Mouse (Mus musculus): ENCODE measurements around the gene Plk5. TPM values are rescaled to one million over a fixed set of nuclear protein-coding genes. Genes with fewer than 3 reads are reported as not detected.
"Not testable (repeated sequence)": the region's sequence is repeated elsewhere in the genome, so short reads cannot be mapped to it uniquely, and the experiment has no call there.

Plk5 gene
- total RNA-seq, 2 experiments from 2014 or later: 0.49 to 0.64 TPM

- no peak for DNase-seq
- intact Hi-C loops (cut with DNase I): no loop called here
These were observed 26.2 kb upstream of the Plk5 start for GRCm38 (mm10) chr10:80330084-80330483.

- intact Hi-C loops (cut with DNase I): no loop called here
- no peak for DNase-seq
These were observed 25.4 kb upstream of the Plk5 start for GRCm38 (mm10) chr10:80330888-80331287.

DNA sequence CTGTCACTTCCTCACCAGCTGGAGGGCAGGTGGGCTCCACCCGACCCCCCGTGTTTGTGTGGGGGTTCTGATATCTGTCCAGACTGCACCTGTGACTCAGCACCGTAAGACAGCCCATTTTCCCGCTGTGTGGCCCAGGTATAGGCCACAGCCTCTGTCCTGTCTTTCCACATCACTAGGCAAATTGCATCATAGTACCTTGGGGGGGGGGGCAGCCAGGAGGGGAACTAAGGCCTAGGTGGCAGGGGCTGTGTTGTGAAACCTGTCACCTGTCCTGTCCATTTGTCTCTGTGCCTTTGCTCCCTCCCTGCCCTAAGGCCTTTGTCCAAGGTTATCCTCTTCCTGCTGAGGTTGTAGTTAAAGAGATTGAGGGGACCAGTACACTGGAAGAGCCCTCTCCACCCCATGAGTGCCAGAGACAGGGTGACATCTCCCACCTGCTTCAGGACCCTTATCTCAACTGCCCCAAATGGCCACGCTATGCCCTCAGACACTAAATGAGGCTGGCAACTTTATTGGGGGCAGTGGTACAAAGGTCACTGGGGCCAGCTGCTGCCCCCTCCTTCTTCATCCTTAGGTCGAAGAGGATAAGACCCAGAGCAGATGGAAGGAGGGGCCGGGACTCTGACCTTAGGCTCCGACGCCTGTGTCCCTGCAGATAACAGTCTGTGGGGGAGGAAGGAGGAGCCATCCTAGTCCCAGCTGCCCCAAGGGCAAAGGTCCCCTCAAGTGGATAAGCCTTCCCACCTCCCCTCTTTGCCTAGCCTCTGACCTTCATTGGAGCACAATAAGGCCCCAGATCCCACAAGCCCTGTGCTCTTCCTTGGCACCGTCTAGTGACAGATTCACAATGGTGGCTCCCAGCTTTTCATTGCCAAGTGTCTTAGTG lies 24.4 kb upstream of the Plk5 start:
- intact Hi-C loops (cut with DNase I): no loop called here
- no peak for DNase-seq

- no peak for DNase-seq
- intact Hi-C loops (cut with DNase I): no loop called here
These were observed 23.7 kb upstream of the Plk5 start for GRCm38 (mm10) chr10:80332525-80332989.

DNA sequence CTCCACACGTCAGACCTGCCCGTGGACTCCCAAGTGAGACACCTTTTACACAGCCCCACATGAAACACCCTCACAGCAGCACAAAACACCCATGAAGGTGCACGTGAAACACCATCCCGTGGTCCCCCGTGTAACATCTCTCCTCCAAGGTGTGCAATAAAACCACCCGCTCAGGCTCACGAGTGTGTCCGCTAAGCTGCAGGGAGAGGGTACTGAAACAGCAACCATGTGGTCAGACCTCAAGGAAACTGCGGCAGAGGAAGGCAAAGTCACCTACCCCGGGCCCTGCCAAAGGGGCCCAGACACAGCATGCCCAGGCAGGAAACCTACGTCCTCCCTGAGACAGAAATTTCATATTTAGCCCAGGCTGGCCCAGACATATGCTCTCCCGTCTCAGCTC lies 20.0 kb upstream of the Plk5 start:
- no peak for DNase-seq
- intact Hi-C loops (cut with DNase I): no loop called here

DNA sequence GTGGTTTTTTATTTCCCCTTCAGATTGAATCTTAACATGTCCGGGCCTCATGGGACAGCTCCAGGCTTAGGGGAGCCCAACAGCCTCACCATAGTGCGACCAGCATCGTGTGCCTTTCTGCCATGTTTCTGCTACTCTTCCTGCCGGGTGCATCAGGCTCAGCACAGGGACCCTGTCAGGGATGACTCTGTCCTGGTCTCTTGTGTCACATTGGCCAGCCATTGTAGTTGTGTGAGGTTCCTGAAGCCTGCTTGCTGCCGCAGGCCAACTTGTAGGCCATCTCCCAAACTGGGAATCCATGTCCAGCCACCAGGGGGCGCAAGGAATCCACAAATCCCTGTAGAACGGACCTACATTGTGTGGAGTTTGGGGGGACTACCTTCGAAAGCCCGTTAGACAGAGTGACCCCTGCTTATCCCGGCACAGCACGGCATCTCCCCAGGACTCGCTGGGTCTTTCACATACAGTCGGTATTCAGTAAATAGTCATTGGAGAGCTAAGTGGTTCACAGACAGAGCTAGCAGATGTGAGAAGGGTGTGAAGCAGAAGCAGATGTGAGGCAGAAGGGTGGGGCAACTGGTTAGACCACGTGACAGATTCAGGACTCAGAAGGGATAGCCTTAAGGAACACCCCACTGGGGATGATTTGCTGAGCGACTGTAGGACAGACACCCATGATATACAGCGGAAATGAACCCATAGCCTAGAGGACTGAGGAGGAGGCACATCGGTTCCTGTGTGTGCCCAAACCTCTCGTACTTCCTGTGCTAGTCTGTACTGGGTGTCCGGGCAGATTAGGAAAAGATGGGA lies 16.1 kb upstream of the Plk5 start:
- peak; percentile 90 to 91 for DNase-seq
- intact Hi-C loops (cut with DNase I): loop anchor here (1.0 kb wide), 1 partner anchor 34 kb away; no protein-coding TSS in a partner anchor

DNA sequence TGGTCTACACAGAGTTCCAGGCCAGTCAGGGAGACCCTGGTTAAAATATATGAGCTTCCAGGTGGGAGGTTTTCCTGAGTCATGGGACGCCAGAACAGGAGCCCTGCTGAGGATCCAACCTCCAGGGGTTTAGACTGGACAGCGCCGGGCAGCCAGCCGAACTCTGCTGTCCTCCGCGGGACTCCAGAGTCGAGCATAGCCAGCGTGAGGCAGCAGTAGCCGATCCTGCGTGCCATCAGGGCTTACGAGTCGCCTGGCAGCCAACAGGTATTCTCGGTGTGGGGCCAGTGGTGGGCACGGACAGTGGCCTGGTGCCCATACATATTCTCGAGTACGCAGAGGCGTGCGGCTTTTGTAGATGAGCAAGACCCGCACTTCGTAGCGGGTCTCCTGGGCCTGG lies 15.2 kb upstream of the Plk5 start:
- intact Hi-C loops (cut with DNase I): no loop called here

GRCm38 (mm10) chr10:80341491-80342304 lies 14.6 kb upstream of the Plk5 start:
- no peak for DNase-seq
- intact Hi-C loops (cut with DNase I): no loop called here

More for the DNA sequence above, 15.2 kb upstream of the Plk5 start:
- DNase-seq: no peak

DNA sequence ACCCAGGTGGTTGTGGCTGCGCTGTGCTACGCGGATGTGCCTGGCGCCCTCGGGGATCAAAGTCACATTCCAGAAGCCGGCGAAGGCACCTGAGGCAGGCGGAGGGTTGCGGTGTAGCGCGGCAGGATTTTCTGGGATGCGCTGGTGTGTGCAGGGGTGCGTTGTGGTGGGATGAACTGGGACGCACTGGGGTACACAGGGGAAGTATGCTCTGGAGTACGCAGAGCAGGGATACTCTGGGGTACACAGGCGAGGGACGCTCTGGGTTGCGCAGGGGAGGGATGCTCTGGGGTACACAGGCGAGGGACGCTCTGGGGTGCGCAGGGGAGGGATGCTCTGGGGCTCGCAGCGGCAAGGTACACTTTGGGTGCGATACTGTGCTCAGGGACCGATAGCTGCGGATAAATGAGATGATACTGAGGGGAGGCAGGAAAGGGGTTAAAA lies 13.9 kb upstream of the Plk5 start:
- intact Hi-C loops (cut with DNase I): no loop called here
- no peak for DNase-seq

GRCm38 (mm10) chr10:80342749-80343424 lies 13.4 kb upstream of the Plk5 start:
- intact Hi-C loops (cut with DNase I): no loop called here
- no peak for DNase-seq

- intact Hi-C loops (cut with DNase I): no loop called here
- no peak for DNase-seq
These were observed 12.8 kb upstream of the Plk5 start for GRCm38 (mm10) chr10:80343425-80343895.

- intact Hi-C loops (cut with DNase I): no loop called here
- peak in 1 of 2 experiments; percentile 53 for DNase-seq
These were observed 12.1 kb upstream of the Plk5 start for GRCm38 (mm10) chr10:80344131-80344661.

GRCm38 (mm10) chr10:80345122-80345521 lies 11.1 kb upstream of the Plk5 start:
- DNase-seq: no peak
- intact Hi-C loops (cut with DNase I): loop anchor here (5.0 kb wide), 1 partner anchor 168 kb away; the partner anchor contains the start of gene Efna2

DNA sequence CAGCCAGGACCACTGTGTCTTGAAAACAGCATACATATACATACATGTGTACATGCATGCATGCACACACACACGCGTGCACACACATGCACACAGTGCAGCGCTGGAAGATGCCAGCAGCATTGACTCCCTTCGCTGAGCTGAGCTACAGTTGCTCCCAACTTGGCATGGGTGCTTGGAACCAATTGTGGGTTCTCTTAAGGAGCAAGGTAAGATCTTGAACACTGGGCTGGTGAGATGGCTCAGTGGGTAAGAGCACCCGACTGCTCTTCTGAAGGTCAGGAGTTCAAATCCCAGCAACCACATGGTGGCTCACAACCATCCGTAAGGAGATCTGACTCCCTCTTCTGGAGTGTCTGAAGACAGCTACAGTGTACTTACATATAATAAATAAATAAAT lies 10.3 kb upstream of the Plk5 start:
- intact Hi-C loops (cut with DNase I): loop anchor here (5.0 kb wide), 1 partner anchor 169 kb away; the partner anchor contains the start of gene Efna2
- DNase-seq: not testable (repeated sequence)

DNA sequence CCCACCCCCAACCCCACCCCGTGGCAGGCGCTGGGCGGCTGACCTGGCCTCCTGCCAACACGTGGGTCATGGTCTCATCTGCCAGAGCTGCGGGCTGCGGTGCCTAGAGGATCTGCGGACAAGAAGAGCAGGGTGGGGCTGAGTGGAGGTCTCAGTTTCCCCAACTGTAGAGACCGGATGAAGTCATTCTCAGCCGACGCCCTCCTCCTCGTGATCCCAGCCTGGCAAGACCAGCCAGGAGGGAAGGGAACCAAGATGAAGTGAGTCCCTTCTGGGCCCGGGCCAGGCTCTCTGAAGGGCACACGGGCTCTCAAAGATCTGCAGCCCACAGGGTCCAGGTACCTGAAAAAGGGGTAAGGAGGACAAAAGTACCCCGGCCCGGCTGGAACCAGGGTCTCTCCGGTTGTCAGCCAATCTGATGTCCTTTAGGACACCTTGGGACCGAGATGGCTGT lies 8.7 kb upstream of the Plk5 start:
- intact Hi-C loops (cut with DNase I): loop anchor here (5.0 kb wide), 1 partner anchor 170 kb away; the partner anchor contains the start of gene Efna2
- peak; percentile 44 to 59 for DNase-seq

- peak; percentile 78 to 85 for DNase-seq
- intact Hi-C loops (cut with DNase I): loop anchor here (1.0 to 5.0 kb wide), 2 partner anchors 53 to 171 kb away; partner anchors contain the start of genes Apc2 and Efna2
These were observed 7.9 kb upstream of the Plk5 start, which contains the start of gene Adamtsl5 for GRCm38 (mm10) chr10:80348244-80348781. Adamtsl5 (minus strand) TSS chr10:80348412.

GRCm38 (mm10) chr10:80348981-80349380 lies 7.3 kb upstream of the Plk5 start:
- intact Hi-C loops (cut with DNase I): loop anchor here (1.0 to 5.0 kb wide), 2 partner anchors 54 to 172 kb away; partner anchors contain the start of genes Apc2 and Efna2
- peak in 1 of 2 experiments; percentile 47 for DNase-seq

DNA sequence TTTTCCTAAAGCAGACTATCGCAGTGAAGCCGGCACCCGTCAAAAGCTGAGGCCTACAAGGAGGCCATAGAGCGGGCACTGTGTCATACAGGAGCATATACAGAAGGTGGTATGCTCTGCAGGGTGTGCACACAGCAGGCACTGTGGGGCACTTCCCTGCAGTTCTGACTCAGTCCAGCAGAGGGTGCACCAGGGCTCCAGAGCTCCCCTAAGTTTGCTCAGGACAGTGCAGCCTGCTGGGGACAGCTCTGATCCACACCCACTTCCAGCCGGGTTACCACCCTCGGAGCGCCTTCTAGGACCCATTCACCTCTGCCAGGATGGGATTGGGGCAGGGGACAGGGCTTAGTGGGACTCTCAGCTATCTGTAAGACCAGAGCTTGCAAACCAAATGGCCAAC lies 6.0 kb upstream of the Plk5 start:
- DNase-seq: peak; percentile 87 to 95
- intact Hi-C loops (cut with DNase I): loop anchor here (2.0 kb wide), 1 partner anchor 25 kb away; no protein-coding TSS in a partner anchor

All from heart, postnatal 36 days (tissue).